Mouse (Mus musculus) embryo, embryonic 10 days (tissue): ENCODE data around the gene C1ra.
A peak's percentile ranks its signal among the peaks of the same experiment; 100 is the strongest.
"Not testable (repeated sequence)": the region's sequence is repeated elsewhere in the genome, so short reads cannot be mapped to it uniquely, and the experiment has no call there.

Experiments used
- DNase-seq: peaks from one replicate; pipeline ENCODE4 v3.0.0-alpha.2; 2015; ENCODE audit warnings: low spot score

C1ra gene

GRCm38 (mm10) chr6:124544466-124544865 is 32.3 kb downstream of the C1ra start:
- DNase-seq = no peak

- DNase-seq = no peak
Observed at GRCm38 (mm10) chr6:124545425-124545824, 33.2 kb downstream of the C1ra start.

DNA sequence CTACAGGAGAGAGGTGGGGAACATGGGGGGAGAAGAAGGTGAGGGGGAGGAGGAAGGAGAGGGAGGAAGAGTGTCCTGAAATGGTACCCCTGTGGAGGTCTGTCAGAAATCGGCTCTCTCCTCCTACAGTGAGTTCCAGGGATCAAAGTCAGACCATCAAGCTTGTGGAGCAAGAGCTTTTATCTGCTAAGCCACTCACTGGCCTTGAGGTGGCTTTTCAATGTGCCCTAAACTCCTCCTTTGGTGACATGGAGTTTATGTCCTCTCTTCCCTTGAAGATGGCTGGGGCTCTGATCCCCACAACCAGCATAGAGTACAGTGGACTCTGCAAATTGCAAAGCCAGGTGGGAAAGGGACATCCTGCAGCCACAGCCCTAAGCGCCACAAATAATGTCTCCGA is 35.8 kb downstream of the C1ra start:
- DNase-seq = not testable (repeated sequence)

DNA sequence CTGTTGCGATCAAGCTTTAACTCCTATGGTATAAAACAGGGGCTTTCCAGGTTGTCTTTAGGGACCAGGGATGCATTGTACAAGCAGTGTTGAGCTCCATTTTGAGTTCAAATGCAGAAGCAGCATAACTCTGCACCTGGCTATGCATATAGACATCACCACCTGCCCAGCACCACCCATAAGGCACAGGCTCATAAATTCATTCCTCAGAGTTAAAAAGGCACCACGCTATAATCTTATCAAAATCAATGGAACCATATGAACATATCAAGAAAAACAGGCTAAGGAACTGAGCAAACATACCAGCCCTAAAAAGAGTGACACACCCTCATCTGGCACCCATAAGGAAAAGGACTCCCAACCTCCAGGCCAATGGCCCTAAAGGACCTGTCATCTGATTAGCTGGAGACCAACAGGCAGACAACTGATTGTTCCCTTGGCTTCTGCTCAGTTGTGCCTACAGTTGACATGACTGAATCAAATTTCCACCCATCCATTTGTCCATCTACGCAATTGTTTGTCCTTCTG is 36.9 kb downstream of the C1ra start:
- DNase-seq = no peak

DNA sequence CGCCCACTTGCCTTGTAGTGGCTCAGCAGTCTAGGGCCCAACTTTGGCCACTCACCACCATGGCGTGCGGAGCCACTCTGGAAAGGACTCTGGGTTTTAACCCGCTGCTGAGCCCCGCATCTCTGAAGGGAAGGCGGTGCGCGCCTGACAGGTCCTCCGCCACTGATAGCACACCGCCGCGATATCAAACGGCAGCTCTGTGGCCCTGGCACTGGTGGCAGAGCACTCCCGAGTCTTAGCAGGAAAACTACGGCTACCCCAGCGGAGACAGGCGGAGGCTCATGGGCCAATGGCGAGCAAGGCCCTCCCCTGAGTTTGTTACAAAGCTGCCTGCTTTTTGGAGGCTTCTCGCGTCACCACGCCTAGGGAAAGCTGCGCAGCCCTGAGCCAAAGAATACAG is 40.6 kb downstream of the C1ra start:
- no peak for DNase-seq

DNA sequence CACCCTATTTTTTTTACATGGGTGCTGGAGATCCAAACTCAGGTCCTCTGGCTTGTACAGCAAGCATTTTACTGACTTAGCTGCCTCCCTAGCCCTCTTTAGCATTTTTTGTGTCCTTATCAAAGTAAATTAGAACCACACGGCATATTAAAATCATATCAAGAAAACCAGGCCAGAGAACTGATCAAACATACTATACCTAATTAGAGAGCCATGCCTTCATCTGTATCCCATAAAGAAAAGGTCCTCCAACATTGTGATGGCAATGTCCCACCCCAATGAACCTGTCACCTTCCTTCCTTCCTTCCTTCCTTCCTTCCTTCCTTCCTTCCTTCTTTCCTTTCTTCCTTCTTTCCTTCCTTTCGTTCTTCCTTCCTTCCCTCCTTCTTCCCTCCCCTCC is 43.8 kb downstream of the C1ra start:
- not testable (repeated sequence) for DNase-seq

GRCm38 (mm10) chr6:124561156-124561555 is 49.0 kb downstream of the C1ra start:
- not testable (repeated sequence) for DNase-seq

DNA sequence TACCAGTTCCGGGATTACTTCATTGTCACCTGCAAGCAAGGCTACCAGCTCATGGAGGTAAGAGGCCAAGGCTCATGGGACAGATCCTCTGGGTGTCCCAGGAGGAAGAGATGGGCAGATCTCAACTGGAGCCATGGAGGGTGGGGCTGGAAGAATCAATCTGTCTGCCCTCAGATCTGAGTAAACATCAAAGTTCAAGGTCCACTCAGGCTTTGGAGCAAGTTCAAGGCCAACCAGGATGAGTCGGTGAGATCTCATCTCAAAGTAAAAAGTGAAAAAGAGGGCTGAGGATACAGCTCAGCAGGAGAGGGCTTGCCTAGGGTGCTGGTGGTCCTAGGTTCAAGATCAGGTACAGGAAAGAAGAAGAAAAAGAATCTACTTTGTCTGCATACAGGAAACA is 49.4 kb downstream of the C1ra start:
- not testable (repeated sequence) for DNase-seq

GRCm38 (mm10) chr6:124570026-124570425 is 57.8 kb downstream of the C1ra start, which contains the start of gene C1rb:
C1rb (plus strand) TSS chr6:124570294.
- DNase-seq = peak; percentile 86
